ENCODE assay signal across 12 mouse cellular contexts in genomic region chr14:25202312-25202711, GRCm38 (mm10).
DNase-seq lines count a peak whose midpoint lies in the region; ATAC-seq and TF ChIP-seq lines count a peak whose summit lies in the region.
"Had no signal": no experiment of that assay in that cellular context is flagged by ENCODE, and none has a peak within 500 bp of the region (broad histone marks: within the 10 kb centered on the region; RNA-seq: fewer than 3 reads in every experiment).

No protein-coding gene starts in this region.

- no peaks in the 10 kb centered on the region for H3K27me3 ChIP-seq in intestine, postnatal 0 days (replicated peaks; ENCODE audit: control insufficient read depth, insufficient read depth, low read length)
- H3K27me3 ChIP-seq in intestine, embryonic 15.5 days (replicated peaks) = no peaks in the 10 kb centered on the region
- H3K27me3 ChIP-seq in lung, embryonic 14.5 days (ENCODE audit: insufficient read depth, low read length) = no peaks in the 10 kb centered on the region
- H3K27me3 ChIP-seq in forebrain, embryonic 16.5 days (replicated peaks; ENCODE audit: control insufficient read depth, insufficient read depth, low read length) = no peaks in the 10 kb centered on the region
- H3K27me3 ChIP-seq: embryonic facial prominence, embryonic 13.5 days; lung, embryonic 15.5 days had no signal

- no peak for ATAC-seq in intestine, postnatal 0 days
- no peak for ATAC-seq in intestine, embryonic 15.5 days
- ATAC-seq in lung, embryonic 14.5 days (ENCODE audit: insufficient read depth) = no peak
- no peak for ATAC-seq in inflammation-experienced regulatory T-cells, adult 6 months
- no peak for ATAC-seq in forebrain, embryonic 16.5 days

- no peaks in the 10 kb centered on the region for H3K9me3 ChIP-seq in intestine, postnatal 0 days (ENCODE audit: control insufficient read depth)
- no peaks in the 10 kb centered on the region for H3K9me3 ChIP-seq in intestine, embryonic 15.5 days
- no peaks in the 10 kb centered on the region for H3K9me3 ChIP-seq in lung, embryonic 14.5 days (ENCODE audit: low read depth, low read length)
- no peaks in the 10 kb centered on the region for H3K9me3 ChIP-seq in forebrain, embryonic 16.5 days (ENCODE audit: control insufficient read depth, low read length)
- H3K9me3 ChIP-seq: embryonic facial prominence, embryonic 13.5 days; forebrain, embryonic 10.5 days; lung, embryonic 15.5 days had no signal

- TF ChIP-seq CTCF in intestine, postnatal 0 days (IDR thresholded peaks at IDR 0.05; ENCODE audit: low read depth) = peak; percentile 50
- TF ChIP-seq CTCF in lung, embryonic 14.5 days (IDR thresholded peaks at IDR 0.05; ENCODE audit: low read depth) = peak; percentile 32; the same call in 1 of the 2 replicates

- peaks cover 9% of the 10 kb centered on the region for H3K4me1 ChIP-seq in intestine, postnatal 0 days (replicated peaks; ENCODE audit: control insufficient read depth, insufficient read depth, low read length)
- peaks cover 43% of the 10 kb centered on the region for H3K4me1 ChIP-seq in intestine, embryonic 15.5 days (replicated peaks)
- H3K4me1 ChIP-seq in lung, embryonic 14.5 days (ENCODE audit: insufficient read depth) = peaks cover 31% of the 10 kb centered on the region; the same call in 1 of the 2 replicates
- peaks cover 6% of the 10 kb centered on the region for H3K4me1 ChIP-seq in forebrain, embryonic 16.5 days (replicated peaks; ENCODE audit: control insufficient read depth, insufficient read depth, low read length)

- H3K9ac ChIP-seq in intestine, postnatal 0 days (ENCODE audit: low read depth, low read length) = no peak overlapping the region
- no peak overlapping the region for H3K9ac ChIP-seq in intestine, embryonic 15.5 days
- no peak overlapping the region for H3K9ac ChIP-seq in lung, embryonic 14.5 days
- H3K9ac ChIP-seq in forebrain, embryonic 16.5 days (replicated peaks; ENCODE audit: low read depth, low read length) = no peak overlapping the region
- H3K9ac ChIP-seq: embryonic facial prominence, embryonic 13.5 days; lung, embryonic 15.5 days had no signal

- H3K27ac ChIP-seq in intestine, postnatal 0 days (ENCODE audit: low read depth, low read length) = no peak overlapping the region
- H3K27ac ChIP-seq in intestine, embryonic 15.5 days = no peak overlapping the region
- no peak overlapping the region for H3K27ac ChIP-seq in lung, embryonic 14.5 days (ENCODE audit: low read depth)
- no peak overlapping the region for H3K27ac ChIP-seq in forebrain, embryonic 16.5 days (ENCODE audit: low read length)
- H3K27ac ChIP-seq: forebrain, embryonic 10.5 days; lung, embryonic 15.5 days had no signal

- no peaks in the 10 kb centered on the region for H3K36me3 ChIP-seq in intestine, postnatal 0 days (ENCODE audit: control insufficient read depth, insufficient read depth)
- no peaks in the 10 kb centered on the region for H3K36me3 ChIP-seq in intestine, embryonic 15.5 days
- H3K36me3 ChIP-seq in lung, embryonic 14.5 days (ENCODE audit: insufficient read depth) = no peaks in the 10 kb centered on the region
- H3K36me3 ChIP-seq in forebrain, embryonic 16.5 days (ENCODE audit: control insufficient read depth, insufficient read depth) = no peaks in the 10 kb centered on the region
- H3K36me3 ChIP-seq: embryonic facial prominence, embryonic 13.5 days; forebrain, embryonic 10.5 days; G1E; lung, embryonic 15.5 days had no signal

- DNase-seq in lung, embryonic 14.5 days = no peak
- DNase-seq in lung, postnatal 4 days = no peak
- DNase-seq in cerebellum, postnatal 10 days = peak; percentile 60 to 67
- DNase-seq: adrenal gland, adult 8-10 months had no signal

- 34% methylated on average over 2 of the region's 2 CpGs for WGBS in intestine, postnatal 0 days
- 51% methylated on average over 2 of the region's 2 CpGs for WGBS in intestine, embryonic 15.5 days
- WGBS in lung, embryonic 14.5 days = 19% methylated on average over 2 of the region's 2 CpGs
- WGBS in forebrain, embryonic 16.5 days = 89% methylated on average over 2 of the region's 2 CpGs

- H3K4me2 ChIP-seq in intestine, postnatal 0 days (replicated peaks; ENCODE audit: low read depth) = no peak overlapping the region
- no peak overlapping the region for H3K4me2 ChIP-seq in intestine, embryonic 15.5 days (replicated peaks)
- no peak overlapping the region for H3K4me2 ChIP-seq in lung, embryonic 14.5 days
- H3K4me2 ChIP-seq in forebrain, embryonic 16.5 days (ENCODE audit: low read length) = no peak overlapping the region
- H3K4me2 ChIP-seq: embryonic facial prominence, embryonic 13.5 days; lung, embryonic 15.5 days had no signal

- no peak overlapping the region for H3K4me3 ChIP-seq in intestine, postnatal 0 days (ENCODE audit: low read depth, low read length)
- no peak overlapping the region for H3K4me3 ChIP-seq in intestine, embryonic 15.5 days (replicated peaks)
- no peak overlapping the region for H3K4me3 ChIP-seq in lung, embryonic 14.5 days (ENCODE audit: low read depth, low read length)
- no peak overlapping the region for H3K4me3 ChIP-seq in forebrain, embryonic 16.5 days (replicated peaks; ENCODE audit: low read length)
- H3K4me3 ChIP-seq: embryonic facial prominence, embryonic 13.5 days; forebrain, embryonic 10.5 days; lung, embryonic 15.5 days had no signal

Comparison
In these comparisons a context has a peak if more than half of its experiments do, and no peak if none do; other contexts are left out.
1. DNase-seq: peak in cerebellum, postnatal 10 days (2 of 2); none in lung, embryonic 14.5 days (single experiment) and lung, postnatal 4 days (0 of 2).